8 mouse cellular contexts compared by ENCODE assay signal in the genomic region with DNA sequence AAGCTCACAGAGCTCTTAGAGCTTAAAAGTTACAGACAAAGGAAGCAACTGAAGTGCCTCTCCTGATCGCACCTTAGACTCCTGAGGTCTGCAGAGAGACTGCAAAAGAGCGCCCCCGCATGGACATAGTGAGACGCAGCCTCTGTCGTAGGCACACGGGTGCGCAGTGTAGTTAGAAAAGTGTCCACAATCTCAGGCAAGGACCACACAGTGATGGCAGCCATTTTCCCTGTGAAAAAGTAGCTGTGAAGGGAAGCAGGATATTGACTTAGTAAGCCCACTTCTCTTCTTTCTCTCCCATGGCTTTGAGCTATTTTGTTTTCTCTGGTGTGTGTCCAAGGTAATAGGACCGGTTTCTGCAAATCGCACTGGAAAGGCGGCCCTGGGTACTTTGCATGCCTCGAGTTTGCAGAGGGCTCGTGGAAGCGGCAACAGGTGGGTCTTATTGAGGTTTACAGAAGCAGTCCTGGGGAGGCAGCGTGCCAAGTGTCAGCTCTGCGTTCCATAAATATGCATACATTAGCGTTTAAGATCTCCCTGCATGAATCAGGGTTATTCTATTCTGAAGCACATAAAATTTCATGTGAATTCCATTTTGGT.
DNase-seq lines count a peak whose midpoint lies in the region; ATAC-seq and TF ChIP-seq lines count a peak whose summit lies in the region.

No protein-coding gene starts in this region.

- 22% methylated on average over 16 of the region's 16 CpGs for WGBS in hindbrain, postnatal 0 days
- 20% methylated on average over 16 of the region's 16 CpGs for WGBS in lung, embryonic 16.5 days

- peak; percentile 46 for TF ChIP-seq CTCF in hindbrain, postnatal 0 days (IDR thresholded peaks at IDR 0.05; ENCODE audit: low read depth)

- peak overlapping the region; percentile 16; the same call in 1 of the 2 replicates for H3K4me2 ChIP-seq in hindbrain, postnatal 0 days (ENCODE audit: low read depth, low read length)
- peak overlapping the region; percentile 37; the same call in 1 of the 2 replicates for H3K4me2 ChIP-seq in lung, embryonic 16.5 days (ENCODE audit: low read depth, low read length)

- no peak overlapping the region for H3K27ac ChIP-seq in hindbrain, postnatal 0 days
- H3K27ac ChIP-seq in lung, embryonic 16.5 days (ENCODE audit: low read length), result no peak overlapping the region; the same call in 1 of the 2 replicates

- no peaks in the 10 kb centered on the region for H3K27me3 ChIP-seq in hindbrain, postnatal 0 days (ENCODE audit: insufficient read depth, low read length)
- no peaks in the 10 kb centered on the region; the same call in 1 of the 2 replicates for H3K27me3 ChIP-seq in lung, embryonic 16.5 days (ENCODE audit: control insufficient read depth, insufficient read depth, low read depth, low read length)

- ATAC-seq in hindbrain, postnatal 0 days, result no peak
- ATAC-seq in lung, embryonic 16.5 days (ENCODE audit: low read depth), result peak; percentile 52; the same call in 1 of the 2 replicates

- H3K9ac ChIP-seq in hindbrain, postnatal 0 days (replicated peaks; ENCODE audit: low read length), result no peak overlapping the region
- H3K9ac ChIP-seq in lung, embryonic 16.5 days (ENCODE audit: low read length), result peak overlapping the region; percentile 24; the same call in 1 of the 2 replicates

- H3K36me3 ChIP-seq in hindbrain, postnatal 0 days (ENCODE audit: insufficient read depth, low read length), result no peaks in the 10 kb centered on the region
- H3K36me3 ChIP-seq in lung, embryonic 16.5 days (ENCODE audit: control insufficient read depth, insufficient read depth, low read length), result no peaks in the 10 kb centered on the region

- DNase-seq in gastrocnemius, adult 18-20 months (ENCODE audit: low spot score), result peak; percentile 16
- no peak for DNase-seq in gastrocnemius, postnatal 25 days
- DNase-seq in thymus, postnatal 4 days, result peak; percentile 20
- no peak for DNase-seq in thymus, adult 18-20 months
- peak; percentile 56 for DNase-seq in hindbrain, postnatal 0 days (ENCODE audit: low spot score)
- DNase-seq in spleen, adult 18-20 months, result no peak
- no peak for DNase-seq in spleen, adult 12 weeks (ENCODE audit: low spot score)

- no peaks in the 10 kb centered on the region for H3K9me3 ChIP-seq in hindbrain, postnatal 0 days (ENCODE audit: low read length)
- H3K9me3 ChIP-seq in lung, embryonic 16.5 days (ENCODE audit: control insufficient read depth, low read length), result no peaks in the 10 kb centered on the region

- H3K4me1 ChIP-seq in hindbrain, postnatal 0 days (ENCODE audit: insufficient read depth, low read length), result no peaks in the 10 kb centered on the region
- H3K4me1 ChIP-seq in lung, embryonic 16.5 days (replicated peaks; ENCODE audit: control insufficient read depth, insufficient read depth, low read length), result peaks cover 5% of the 10 kb centered on the region; the same call in 1 of the 2 replicates

- no peak overlapping the region for H3K4me3 ChIP-seq in hindbrain, postnatal 0 days (ENCODE audit: low read length)
- no peak overlapping the region for H3K4me3 ChIP-seq in lung, embryonic 16.5 days (ENCODE audit: low read length)

Comparison
In these comparisons a context has a peak if more than half of its experiments do, and no peak if none do; other contexts are left out.
1. DNase-seq: peak in gastrocnemius, adult 18-20 months (single experiment), thymus, postnatal 4 days (single experiment) and hindbrain, postnatal 0 days (single experiment); none in gastrocnemius, postnatal 25 days (single experiment), thymus, adult 18-20 months (0 of 2), spleen, adult 18-20 months (0 of 2) and spleen, adult 12 weeks (single experiment).